Mouse (Mus musculus): ENCODE results near the gene Tpr. TPM values are rescaled to one million over a fixed set of nuclear protein-coding genes. Genes with fewer than 3 reads are reported as not detected.
A peak's percentile ranks its signal among the peaks of the same experiment; 100 is the strongest.

The Tpr gene
- polyA plus RNA-seq (2012; rRNA removed) (89.4 and 122 TPM in 2 replicates), polyA plus RNA-seq (2014; fragmentation: Nextera tagmentation; extraction: Ambion mirVana) (154 and 177 TPM in 2 replicates)

DNA sequence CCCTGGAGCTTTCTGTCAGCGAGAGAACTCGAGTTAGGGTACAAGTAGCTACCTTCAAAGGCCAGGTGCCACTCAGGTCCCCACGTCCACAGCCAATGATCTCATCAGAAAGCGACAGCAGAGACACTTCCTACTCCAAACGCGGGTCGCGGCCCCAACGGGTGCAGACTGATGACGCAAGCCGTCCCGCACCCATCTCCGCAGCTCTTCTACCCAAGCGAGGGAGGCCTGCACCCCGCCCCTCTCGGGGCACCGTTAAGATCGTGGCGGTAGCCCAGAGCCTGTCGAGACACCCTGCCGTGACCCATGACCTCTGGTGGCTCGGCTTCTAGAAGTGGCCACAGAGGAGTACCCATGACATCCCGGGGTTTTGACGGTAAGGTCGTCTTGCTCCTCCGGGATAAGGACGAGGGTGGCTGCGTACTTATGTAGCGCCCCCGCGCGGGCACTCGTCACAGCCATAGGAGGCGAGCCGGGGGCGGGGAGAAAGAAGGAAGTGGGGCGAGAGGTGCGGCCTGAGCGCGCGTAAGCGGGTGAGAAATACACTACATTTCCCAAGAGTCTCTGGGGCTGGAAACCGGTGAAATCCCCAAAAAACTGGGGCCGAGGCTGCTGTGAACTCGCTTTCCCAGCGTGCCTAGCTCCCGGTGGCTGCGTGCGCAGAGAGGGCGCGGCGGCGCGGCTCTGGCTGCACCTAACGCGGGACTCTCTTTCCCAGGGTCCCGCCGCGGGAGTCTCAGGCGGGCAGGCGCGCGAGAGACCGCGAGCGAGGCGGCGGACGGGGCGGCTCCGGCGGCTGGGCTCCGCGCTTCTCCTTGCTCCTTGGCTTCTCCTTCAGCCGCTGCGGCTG, at the start of gene Tpr, which contains the start of gene Odr4:
Gene Tpr, plus strand, starts transcription at position 201 of the 850 bp plus-strand sequence.
Gene Odr4, minus strand, starts transcription at position 443 of the 850 bp plus-strand sequence.
- peak; percentile 99 for DNase-seq (ENCODE audit: low spot score)
- ATAC-seq (ENCODE audit: low FRiP score, low read depth), result peak; percentile 97
- Histone ChIP-seq H3K9me3 (ENCODE audit: control insufficient read depth, low read length) (no peaks in the 10 kb centered on the region), H3K9ac (ENCODE audit: low read depth, low read length, severe bottlenecking) (peak within 1 kb of the TSS; percentile 59), H3K36me3 (ENCODE audit: control insufficient read depth, insufficient read depth, low read length) (peaks cover 41% of the 10 kb centered on the region), H3K4me3 (replicated peaks; ENCODE audit: low read length) (peak within 1 kb of the TSS; percentile 57), H3K27ac (replicated peaks; ENCODE audit: low read depth, low read length) (peak within 1 kb of the TSS; percentile 87), H3K4me1 (ENCODE audit: control insufficient read depth, insufficient read depth, low read length) (0 out of 2 replicates have a peak, but pooled peaks cover 4% of the 10 kb centered on the region), H3K4me2 (replicated peaks; ENCODE audit: low read depth, low read length, severe bottlenecking) (peak within 1 kb of the TSS; percentile 64), H3K27me3 (ENCODE audit: control insufficient read depth, insufficient read depth, low read length) (no peaks in the 10 kb centered on the region)
- peak; percentile 93 for TF ChIP-seq POLR2A (IDR thresholded peaks at IDR 0.05; ENCODE audit: borderline replicate concordance, extremely low read depth, insufficient read depth, insufficient read length)
- WGBS, result 1% methylated on average over 69 of the region's 76 CpGs

- DNase-seq (ENCODE audit: low spot score) (no peak), ATAC-seq (ENCODE audit: low FRiP score, low read depth) (no peak)
- no peaks in the 10 kb centered on the region for H3K4me1 ChIP-seq (ENCODE audit: control insufficient read depth, insufficient read depth, low read length)
- 92% methylated on average over 1 of the region's 1 CpGs for WGBS
- H3K4me2 ChIP-seq (replicated peaks; ENCODE audit: low read depth, low read length, severe bottlenecking), result no peak overlapping the region
- no peak overlapping the region for H3K27ac ChIP-seq (replicated peaks; ENCODE audit: low read depth, low read length)
- no peak overlapping the region for H3K9ac ChIP-seq (ENCODE audit: low read depth, low read length, severe bottlenecking)
- no peaks in the 10 kb centered on the region for H3K27me3 ChIP-seq (ENCODE audit: control insufficient read depth, insufficient read depth, low read length)
- peaks cover 15% of the 10 kb centered on the region for H3K36me3 ChIP-seq (ENCODE audit: control insufficient read depth, insufficient read depth, low read length)
- no peak overlapping the region for H3K4me3 ChIP-seq (replicated peaks; ENCODE audit: low read length)
- no peak for TF ChIP-seq POLR2A (IDR thresholded peaks at IDR 0.05; ENCODE audit: borderline replicate concordance, extremely low read depth, insufficient read depth, insufficient read length)
- no peaks in the 10 kb centered on the region for H3K9me3 ChIP-seq (ENCODE audit: control insufficient read depth, low read length)
Measured at GRCm38 (mm10) chr1:150360864-150361263, 31.8 kb upstream of the Tpr start.

GRCm38 (mm10) chr1:150372895-150373294, 19.7 kb upstream of the Tpr start:
- H3K27ac ChIP-seq (replicated peaks; ENCODE audit: low read depth, low read length), result no peak overlapping the region
- no peak overlapping the region for H3K4me3 ChIP-seq (replicated peaks; ENCODE audit: low read length)
- ATAC-seq (ENCODE audit: low FRiP score, low read depth), result no peak
- H3K9ac ChIP-seq (ENCODE audit: low read depth, low read length, severe bottlenecking), result no peak overlapping the region
- no peak overlapping the region for H3K4me2 ChIP-seq (replicated peaks; ENCODE audit: low read depth, low read length, severe bottlenecking)
- peak; percentile 64 for DNase-seq (ENCODE audit: low spot score)
- no peaks in the 10 kb centered on the region for H3K27me3 ChIP-seq (ENCODE audit: control insufficient read depth, insufficient read depth, low read length)
- WGBS, result 83% methylated on average over 3 of the region's 3 CpGs
- no peaks in the 10 kb centered on the region for H3K4me1 ChIP-seq (ENCODE audit: control insufficient read depth, insufficient read depth, low read length)
- no peaks in the 10 kb centered on the region for H3K9me3 ChIP-seq (ENCODE audit: control insufficient read depth, low read length)
- TF ChIP-seq POLR2A (IDR thresholded peaks at IDR 0.05; ENCODE audit: borderline replicate concordance, extremely low read depth, insufficient read depth, insufficient read length), result no peak
- peaks cover 22% of the 10 kb centered on the region for H3K36me3 ChIP-seq (ENCODE audit: control insufficient read depth, insufficient read depth, low read length)

GRCm38 (mm10) chr1:150374247-150374646, 18.4 kb upstream of the Tpr start:
- DNase-seq (ENCODE audit: low spot score), result no peak

DNA sequence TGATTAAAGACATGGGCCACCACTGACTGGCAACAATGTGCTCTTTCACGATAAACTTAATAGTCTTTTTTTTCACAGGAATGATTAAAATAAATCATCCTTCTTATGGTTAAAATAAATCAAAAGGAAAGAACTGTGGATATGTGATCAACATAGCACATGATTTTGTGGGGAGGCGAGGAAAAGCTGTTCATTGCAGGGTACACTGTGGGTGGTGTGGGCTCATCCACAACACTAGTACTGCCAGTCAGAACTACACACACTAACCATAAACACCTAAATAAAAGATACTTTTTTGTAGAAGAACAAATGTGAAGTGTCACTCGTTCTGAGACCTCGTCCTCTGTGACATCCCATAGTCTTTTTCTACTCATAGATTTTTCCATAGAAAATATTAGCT, 8.5 kb upstream of the Tpr start:
- no peak for TF ChIP-seq POLR2A (IDR thresholded peaks at IDR 0.05; ENCODE audit: borderline replicate concordance, extremely low read depth, insufficient read depth, insufficient read length)
- no peaks in the 10 kb centered on the region for H3K27me3 ChIP-seq (ENCODE audit: control insufficient read depth, insufficient read depth, low read length)
- no peaks in the 10 kb centered on the region for H3K4me1 ChIP-seq (ENCODE audit: control insufficient read depth, insufficient read depth, low read length)
- ATAC-seq (ENCODE audit: low FRiP score, low read depth) (no peak), DNase-seq (ENCODE audit: low spot score) (no peak)
- no peak overlapping the region for H3K4me2 ChIP-seq (replicated peaks; ENCODE audit: low read depth, low read length, severe bottlenecking)
- WGBS, result 96% methylated on average over 4 of the region's 4 CpGs
- H3K9ac ChIP-seq (ENCODE audit: low read depth, low read length, severe bottlenecking), result no peak overlapping the region
- H3K27ac ChIP-seq (replicated peaks; ENCODE audit: low read depth, low read length), result no peak overlapping the region
- H3K4me3 ChIP-seq (replicated peaks; ENCODE audit: low read length), result no peak overlapping the region
- peaks cover 50% of the 10 kb centered on the region for H3K36me3 ChIP-seq (ENCODE audit: control insufficient read depth, insufficient read depth, low read length)
- no peaks in the 10 kb centered on the region for H3K9me3 ChIP-seq (ENCODE audit: control insufficient read depth, low read length)

More at GRCm38 (mm10) chr1:150374247-150374646, 18.4 kb upstream of the Tpr start:
- TF ChIP-seq POLR2A (IDR thresholded peaks at IDR 0.05; ENCODE audit: borderline replicate concordance, extremely low read depth, insufficient read depth, insufficient read length), result no peak
- Histone ChIP-seq H3K4me3 (replicated peaks; ENCODE audit: low read length) (no peak overlapping the region), H3K4me1 (ENCODE audit: control insufficient read depth, insufficient read depth, low read length) (no peaks in the 10 kb centered on the region), H3K9me3 (ENCODE audit: control insufficient read depth, low read length) (no peaks in the 10 kb centered on the region), H3K27ac (replicated peaks; ENCODE audit: low read depth, low read length) (no peak overlapping the region), H3K9ac (ENCODE audit: low read depth, low read length, severe bottlenecking) (no peak overlapping the region), H3K4me2 (replicated peaks; ENCODE audit: low read depth, low read length, severe bottlenecking) (no peak overlapping the region), H3K36me3 (ENCODE audit: control insufficient read depth, insufficient read depth, low read length) (peaks cover 28% of the 10 kb centered on the region), H3K27me3 (ENCODE audit: control insufficient read depth, insufficient read depth, low read length) (no peaks in the 10 kb centered on the region)
- 90% methylated on average over 2 of the region's 2 CpGs for WGBS
- ATAC-seq (ENCODE audit: low FRiP score, low read depth), result no peak
